Mouse (Mus musculus) left cerebral cortex, adult 8-10 months (tissue): ENCODE results near the gene Prkce. TPM values are rescaled to one million over a fixed set of nuclear protein-coding genes. Genes with fewer than 3 reads are reported as not detected.
"Not testable (repeated sequence)": the region's sequence is repeated elsewhere in the genome, so short reads cannot be mapped to it uniquely, and the experiment has no call there.

Source experiments
- DNase-seq, 2 experiments: peaks; one replicate each; pipeline ENCODE4 v3.0.0; 2022; ENCODE audit warnings: low spot score in 2 of 2
- total RNA-seq, 4 experiments: library from RNA; stranded (reverse); gene quantifications; 2 replicates each; pipeline ENCODE4 v1.2.4; 2022

The Prkce gene
- total RNA-seq, 4 experiments from 2014 or later = 250 to 274 (median 263) TPM

DNA sequence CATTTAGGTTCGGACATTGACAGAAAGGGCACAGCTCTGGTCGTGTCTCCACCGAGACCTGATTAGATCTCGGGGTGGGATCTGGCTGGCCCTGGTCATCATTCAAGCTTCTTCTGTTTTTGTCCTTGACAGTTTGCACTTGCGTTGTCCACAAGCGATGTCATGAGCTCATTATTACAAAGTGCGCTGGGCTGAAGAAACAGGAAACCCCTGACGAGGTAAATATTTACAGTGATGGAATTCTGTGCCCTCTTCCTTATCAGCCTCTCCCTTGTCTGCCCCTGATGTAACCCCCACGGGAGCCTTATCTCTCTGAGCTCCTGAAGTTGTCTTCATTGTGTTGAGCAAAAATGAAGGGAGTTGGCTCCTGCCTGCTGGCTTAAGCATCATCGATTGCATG, 309.1 kb downstream of the Prkce start:
- no peak for DNase-seq

DNA sequence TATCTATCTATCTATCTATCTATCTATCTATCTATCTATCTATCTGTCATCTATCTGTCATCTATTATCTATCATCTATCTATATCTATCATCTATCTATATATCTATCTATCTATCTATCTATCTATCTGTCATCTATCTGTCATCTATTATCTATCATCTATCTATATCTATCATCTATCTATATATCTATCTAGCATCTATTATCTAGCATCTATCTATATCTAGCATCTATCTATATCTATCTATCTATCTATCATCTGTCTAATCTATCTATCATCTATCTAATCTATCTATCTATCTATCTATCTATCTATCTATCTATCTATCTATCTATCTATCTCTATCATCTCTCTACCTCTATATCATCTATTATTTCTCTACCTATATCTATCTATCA, 309.8 kb downstream of the Prkce start:
- not testable (repeated sequence) for DNase-seq

GRCm38 (mm10) chr17:86479406-86479805, 311.8 kb downstream of the Prkce start:
- DNase-seq = no peak

DNA sequence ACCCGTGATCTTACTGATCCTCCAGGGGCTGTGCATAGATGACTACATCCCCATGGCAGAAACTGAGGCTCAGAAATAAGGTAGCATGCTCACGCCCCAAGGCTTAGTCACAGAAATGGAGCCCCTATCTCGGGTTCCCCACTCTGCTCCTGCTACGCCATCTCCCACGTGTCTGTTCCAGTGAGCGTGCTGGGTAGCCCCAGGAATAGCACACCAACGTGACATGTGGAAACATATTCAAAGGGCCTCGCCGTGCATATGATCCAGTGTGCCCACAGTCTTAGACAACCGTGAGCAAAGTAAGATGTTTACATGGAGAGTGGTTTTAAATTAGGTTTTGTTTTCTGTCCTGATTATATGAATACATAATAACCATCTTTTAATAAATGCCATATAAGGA, 315.1 kb downstream of the Prkce start:
- DNase-seq = no peak

DNA sequence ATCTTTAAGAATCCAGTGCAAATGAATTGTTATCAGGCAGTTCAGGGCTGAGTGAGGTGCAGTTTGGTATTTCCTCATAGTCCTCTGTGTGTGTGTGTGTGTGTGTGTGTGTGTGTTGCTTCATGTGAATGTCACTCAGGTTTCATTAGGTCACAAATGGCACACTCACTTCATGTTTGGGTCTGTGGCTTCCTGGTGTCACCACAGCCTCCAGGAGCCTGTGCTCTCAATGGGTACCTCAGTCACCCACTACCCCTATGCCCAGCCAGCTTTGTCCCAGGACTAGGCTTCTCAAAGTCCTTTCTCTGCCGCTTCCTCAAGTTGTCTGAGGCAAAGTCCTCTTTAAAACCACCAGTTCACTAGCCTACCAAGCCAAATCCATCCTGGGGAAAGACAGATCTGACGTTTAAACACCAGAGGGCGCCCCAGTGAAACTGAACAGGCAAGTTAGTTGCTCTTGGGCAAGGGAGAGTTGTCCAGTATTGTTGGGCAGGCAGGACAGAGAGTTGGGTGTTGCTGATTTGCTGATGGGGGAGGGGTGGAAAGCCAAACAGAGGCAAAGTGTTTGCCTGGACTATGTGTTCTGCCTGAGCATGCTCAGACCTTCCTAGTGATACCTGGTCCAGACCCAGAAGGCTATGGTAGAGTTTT, 316.6 kb downstream of the Prkce start:
- DNase-seq = peak; percentile 62 to 69

DNA sequence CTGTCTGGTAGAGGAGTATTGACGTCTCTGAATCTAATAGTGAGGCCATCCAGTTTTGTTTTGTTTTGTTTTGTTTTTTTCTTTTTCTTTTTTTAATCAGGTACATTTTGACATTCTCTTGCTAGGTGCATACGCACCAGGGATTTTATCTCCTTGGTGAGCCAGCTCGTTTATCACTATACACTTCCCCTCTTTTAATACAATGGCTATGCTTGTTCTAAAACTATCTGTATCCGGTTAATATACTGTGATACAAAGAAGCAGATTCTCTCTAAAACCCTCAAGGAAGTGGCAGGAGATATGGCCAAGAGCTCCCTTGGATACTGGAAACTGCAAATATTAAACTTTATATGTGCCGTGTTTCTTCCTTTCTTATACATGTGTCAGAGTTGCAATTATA, 319.1 kb downstream of the Prkce start:
- DNase-seq = no peak

DNA sequence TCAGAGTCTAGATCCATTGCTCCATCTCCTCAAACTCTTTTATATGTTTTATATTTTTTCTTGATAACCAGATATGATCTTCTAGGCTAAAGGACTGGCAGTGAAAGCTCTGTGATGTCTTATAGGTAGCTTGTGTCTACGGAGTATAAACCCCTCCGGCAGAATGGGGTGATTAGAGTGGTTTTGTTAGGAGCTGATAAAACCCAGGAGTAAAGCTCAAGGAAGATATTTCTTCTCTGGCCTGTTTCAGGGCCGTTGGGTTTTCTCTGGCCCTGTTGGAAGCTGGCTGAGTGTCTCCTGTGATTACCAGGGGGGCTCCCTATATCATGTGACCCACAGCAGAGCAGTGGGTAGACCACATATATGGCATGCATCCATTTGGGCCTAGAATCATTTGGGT, 319.9 kb downstream of the Prkce start:
- DNase-seq = no peak

DNA sequence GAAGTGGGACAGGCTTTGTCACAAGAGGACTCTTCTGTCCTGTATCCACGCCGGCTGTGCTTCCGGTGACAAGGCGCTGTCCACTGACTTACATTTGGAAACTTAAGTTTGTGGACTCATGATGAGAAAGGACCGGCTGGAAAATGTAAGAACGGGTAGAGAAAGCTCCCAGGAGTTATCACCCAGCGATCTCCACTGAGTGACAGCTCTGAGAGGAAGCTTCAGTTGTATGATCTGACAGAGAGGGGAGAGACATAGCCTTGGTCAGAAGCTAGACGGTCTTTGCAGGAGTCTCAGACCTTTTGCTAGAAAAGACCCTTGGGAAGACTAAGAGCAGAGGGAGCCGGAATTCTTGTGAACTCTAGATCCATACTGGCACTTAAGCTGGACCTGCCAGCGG, 322.2 kb downstream of the Prkce start:
- DNase-seq = no peak

DNA sequence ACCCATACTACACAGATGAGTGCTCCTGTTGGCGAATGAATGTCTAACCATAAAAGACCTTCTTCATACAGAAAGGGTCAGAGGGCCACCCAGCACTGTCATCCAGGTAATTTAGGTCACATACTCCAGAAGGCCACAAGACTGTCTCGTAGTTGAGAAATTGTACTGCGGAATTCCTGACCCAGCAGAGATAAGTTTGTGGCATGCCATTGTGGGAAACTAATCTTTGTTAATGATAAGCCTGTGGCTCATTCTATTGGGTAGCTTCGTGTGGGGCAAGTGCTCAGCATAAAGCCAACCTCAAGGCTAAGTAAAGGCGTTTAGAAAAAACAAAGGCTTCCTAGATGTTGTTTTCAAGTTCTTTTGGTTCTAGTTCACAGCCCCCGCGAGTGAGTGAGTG, 324.8 kb downstream of the Prkce start:
- DNase-seq = no peak

DNA sequence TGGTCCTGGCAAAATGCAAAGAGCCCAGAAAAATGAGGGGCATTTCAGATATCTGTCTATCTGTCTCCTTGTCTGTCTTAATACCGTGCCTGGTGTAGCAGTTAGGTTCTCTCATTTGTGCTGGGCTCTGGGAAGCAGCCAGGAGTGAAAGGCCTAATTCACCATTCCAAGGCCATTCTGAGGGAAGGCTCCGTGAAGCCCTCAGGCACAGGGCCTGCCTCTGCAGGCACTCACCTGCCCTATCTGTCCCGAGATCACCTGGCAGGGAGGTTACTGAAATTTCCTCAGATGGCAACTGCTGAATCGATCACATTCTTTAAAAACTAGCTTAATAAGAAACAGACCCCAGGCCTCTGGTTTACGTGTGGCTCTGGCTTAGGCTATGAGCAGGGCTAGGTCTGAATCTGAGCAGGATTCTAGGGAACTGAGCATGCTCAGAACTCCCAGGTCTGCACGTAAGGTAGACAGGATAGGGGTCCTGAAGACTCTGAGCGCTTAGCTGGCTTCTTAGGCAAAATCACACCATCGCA, 326.4 kb downstream of the Prkce start:
- no peak for DNase-seq

GRCm38 (mm10) chr17:86494494-86494893, 326.9 kb downstream of the Prkce start:
- no peak for DNase-seq

- DNase-seq = no peak
Observed at GRCm38 (mm10) chr17:86494895-86495294, 327.3 kb downstream of the Prkce start.

DNA sequence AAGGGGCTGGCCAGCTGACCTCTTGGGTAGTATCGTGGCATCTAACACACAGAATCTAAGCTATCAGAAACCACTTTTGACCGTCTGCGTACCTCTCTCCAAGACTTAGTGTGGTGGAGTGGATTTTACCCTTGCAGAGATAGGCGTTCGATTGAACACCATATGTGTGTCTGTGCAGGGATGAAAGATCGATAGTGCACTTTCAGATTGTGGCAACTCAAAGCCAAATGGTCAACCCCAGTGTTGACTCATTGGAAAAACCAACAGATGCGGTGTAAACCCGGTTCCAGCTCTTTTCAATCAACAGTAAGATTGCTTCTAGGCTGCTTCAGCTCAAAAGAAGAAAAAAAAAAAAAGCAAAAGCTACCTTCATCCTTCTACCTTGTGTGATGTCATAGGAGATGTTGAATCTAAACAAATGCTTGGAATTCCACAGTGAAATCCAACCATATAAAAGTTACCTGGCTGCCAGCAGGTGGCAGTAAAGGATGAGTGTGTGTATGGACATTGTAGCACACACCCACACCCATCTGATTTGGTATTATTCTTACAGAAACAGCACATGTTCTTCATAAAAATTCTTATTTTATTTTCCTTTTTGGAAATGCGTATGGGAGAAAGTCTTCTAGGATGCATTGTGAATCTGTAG, 328.7 kb downstream of the Prkce start:
- DNase-seq = peak in 1 of 2 experiments; percentile 39

DNA sequence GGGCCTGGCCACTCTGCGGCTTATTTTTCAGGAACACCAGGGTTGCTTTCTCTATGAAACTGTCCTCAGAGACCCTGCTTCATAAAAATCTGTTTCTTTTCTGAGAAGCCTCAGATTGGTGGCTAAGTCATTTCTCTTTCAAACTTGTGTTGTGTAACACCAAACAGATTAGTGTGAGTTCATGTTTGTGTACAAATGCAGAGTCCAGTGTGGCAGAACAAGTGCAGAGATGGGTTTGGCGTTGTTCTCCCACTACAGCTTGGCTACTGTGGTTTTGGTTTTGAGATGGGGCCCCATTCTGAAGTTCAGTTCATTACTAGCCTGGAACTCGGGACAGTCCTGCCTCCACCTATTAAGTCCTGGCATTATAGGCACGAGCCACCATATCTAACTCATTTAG, 329.7 kb downstream of the Prkce start:
- no peak for DNase-seq

DNA sequence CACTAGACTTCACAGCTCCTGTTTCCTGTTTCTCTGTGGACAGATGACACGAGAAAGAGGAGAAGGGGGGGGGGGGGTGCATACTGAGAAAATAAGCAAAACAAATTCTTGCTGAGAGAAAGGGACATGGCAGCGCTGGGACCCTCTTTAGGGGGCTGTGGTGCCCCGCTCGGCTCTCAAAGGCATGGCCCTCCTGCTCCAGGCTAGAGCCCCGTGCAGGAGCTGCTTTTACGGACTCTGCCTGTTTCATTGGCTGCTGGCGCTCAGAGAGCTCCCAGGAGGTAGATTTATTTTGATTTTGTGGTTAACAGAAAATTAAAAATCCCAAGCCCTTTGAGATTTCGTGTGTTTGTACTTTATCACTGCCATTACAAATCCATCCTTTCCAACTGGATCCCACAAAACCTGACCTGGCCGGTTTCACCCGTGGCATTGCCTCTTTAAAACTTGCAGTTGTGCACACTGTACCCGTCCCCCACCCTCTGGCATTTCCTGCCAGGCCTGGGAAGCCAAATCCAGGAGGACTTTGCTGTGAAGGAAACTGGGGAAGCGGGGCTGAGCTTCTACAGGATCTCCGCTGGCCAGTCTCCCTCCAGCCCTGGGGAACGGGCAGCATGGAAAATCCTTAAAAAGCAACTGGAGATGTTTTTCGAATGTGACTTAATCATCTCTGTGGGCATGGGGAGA, 331.9 kb downstream of the Prkce start:
- DNase-seq = no peak

- DNase-seq = no peak
Observed at GRCm38 (mm10) chr17:86501393-86501792, 333.8 kb downstream of the Prkce start.

GRCm38 (mm10) chr17:86503208-86503897, 335.8 kb downstream of the Prkce start:
- DNase-seq = no peak

DNA sequence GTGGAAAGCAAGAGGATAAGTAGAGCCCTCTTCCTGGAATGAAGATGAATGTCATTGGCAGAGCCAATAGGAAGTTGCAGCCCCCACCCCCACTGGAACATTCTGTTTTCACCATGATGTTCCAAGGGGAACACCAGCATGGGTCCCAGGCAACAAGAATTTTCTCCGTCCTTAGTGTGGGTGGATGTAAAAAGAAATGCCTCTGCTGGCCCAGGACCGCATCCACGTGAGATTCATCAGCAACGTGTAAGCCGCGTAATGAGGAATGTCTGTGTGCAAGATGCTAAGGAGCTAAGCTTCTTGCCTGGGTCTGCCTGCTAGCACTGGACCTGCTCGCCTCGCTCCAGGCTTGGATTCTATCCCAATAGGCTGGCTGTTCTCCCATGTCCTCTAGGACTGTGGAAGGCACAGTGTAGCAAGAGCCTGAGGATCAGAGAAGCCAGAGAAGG, 337.6 kb downstream of the Prkce start, which contains the start of gene Gm10309:
Gene Gm10309, minus strand, starts transcription at position 50 of the 449 bp plus-strand sequence.
- DNase-seq = peak in 1 of 2 experiments; percentile 27

DNA sequence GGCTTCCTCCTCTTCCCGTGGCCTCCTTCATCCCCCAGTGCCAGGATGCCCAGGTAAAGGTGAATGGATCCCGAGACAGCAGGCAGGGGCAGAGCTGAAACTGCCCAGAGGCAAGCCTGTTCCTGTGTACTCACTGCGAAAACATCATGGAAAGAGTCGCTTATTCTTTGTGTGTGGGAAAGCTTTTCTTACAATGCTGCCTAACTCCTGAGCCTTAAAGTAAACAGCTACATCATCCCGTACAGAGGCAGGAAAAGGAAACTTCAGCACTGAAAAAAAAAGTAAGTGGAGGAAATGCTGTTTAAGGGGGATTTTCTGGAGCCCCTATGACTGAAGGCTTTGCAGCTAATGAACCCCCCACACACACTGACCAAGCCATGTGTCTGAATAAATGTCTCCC, 339.3 kb downstream of the Prkce start:
- no peak for DNase-seq

DNA sequence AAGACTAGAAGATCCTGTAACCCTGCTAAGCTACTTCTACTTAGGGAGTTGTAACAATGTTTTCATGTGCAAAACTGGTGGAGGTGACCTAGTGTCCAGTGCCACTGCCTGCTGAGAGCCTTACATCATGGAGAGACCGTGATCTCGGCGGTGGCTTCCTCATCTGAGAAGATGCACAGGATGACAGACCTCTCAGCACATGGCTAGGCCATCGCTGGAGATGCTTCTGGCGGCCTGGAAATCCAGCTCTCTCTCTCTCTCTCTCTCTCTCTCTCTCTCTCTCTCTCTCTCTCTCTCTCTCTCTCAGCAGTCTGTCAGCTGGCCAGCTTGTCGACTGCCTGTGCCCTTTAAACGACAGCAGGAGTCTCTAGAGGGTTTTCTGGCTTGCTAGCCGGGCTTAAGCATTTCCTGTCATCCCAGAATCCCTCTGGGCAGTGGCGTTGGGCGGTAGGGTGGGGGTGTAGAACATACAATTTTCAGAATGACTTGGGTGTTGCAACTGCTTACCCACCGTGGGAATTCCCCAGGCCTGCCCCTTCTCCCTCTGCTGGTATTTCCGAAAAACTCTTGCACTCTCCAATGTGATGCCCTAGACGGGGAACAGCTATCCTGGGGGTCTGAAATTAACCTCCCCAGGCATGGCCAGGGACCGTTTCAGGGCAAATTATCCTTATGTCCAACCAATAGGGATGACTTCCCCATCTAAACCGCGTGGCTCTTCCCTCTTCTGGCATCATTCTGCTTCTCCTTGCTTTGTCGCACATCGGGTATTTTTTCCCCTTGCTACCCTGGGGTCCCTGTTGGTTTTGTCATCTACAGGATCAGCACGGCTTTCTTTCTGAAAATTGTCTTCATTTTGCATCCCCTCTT, 340.0 kb downstream of the Prkce start:
- DNase-seq = no peak

GRCm38 (mm10) chr17:86508212-86508490, 340.6 kb downstream of the Prkce start:
- DNase-seq = no peak
